Mouse (Mus musculus) heart, postnatal 25 days (tissue): Measurements from ENCODE around the gene Tle6. TPM values are rescaled to one million over a fixed set of nuclear protein-coding genes. Genes with fewer than 3 reads are reported as not detected.

Source experiments
- DNase-seq: peaks from one replicate; pipeline ENCODE4 v3.0.0; 2022; ENCODE audit warnings: low spot score
- intact Hi-C: fragments of 180-260 bp; cut with DNase I; formaldehyde crosslinking; loops from one replicate; pipeline ENCODE4 v1.15.1; 2025
- total RNA-seq, 2 experiments: library from RNA; stranded (reverse); gene quantifications; 2 replicates each; pipeline ENCODE4 v1.2.3; 2021

Tle6 gene
- total RNA-seq, 2 experiments from 2014 or later = 6.7 to 7.4 TPM

GRCm38 (mm10) chr10:81626994-81627835, 26.3 kb upstream of the Tle6 start, which contains the start of gene Sirt6:
Gene Sirt6, minus strand, starts transcription at chr10:81627797.
- intact Hi-C loops = loop anchor here (5.0 to 10.0 kb wide), 2 partner anchors 545 to 998 kb away; partner anchors contain the start of genes 1190007I07Rik and Tdg
- peak; percentile 87 for DNase-seq

- intact Hi-C loops = loop anchor here (5.0 to 10.0 kb wide), 2 partner anchors 546 to 998 kb away; partner anchors contain the start of genes 1190007I07Rik and Tdg
- DNase-seq = no peak
Measured at GRCm38 (mm10) chr10:81626101-81626993, 25.5 kb upstream of the Tle6 start.

GRCm38 (mm10) chr10:81623441-81623840, 22.6 kb upstream of the Tle6 start:
- intact Hi-C loops = loop anchor here (10.0 kb wide), 1 partner anchor 1001 kb away; the partner anchor contains the start of genes 1190007I07Rik and Tdg
- DNase-seq = no peak

GRCm38 (mm10) chr10:81620786-81621185, 19.9 kb upstream of the Tle6 start:
- no peak for DNase-seq
- intact Hi-C loops = loop anchor here (10.0 kb wide), 1 partner anchor 1004 kb away; the partner anchor contains the start of genes 1190007I07Rik and Tdg

GRCm38 (mm10) chr10:81619976-81620375, 19.1 kb upstream of the Tle6 start:
- DNase-seq = no peak
- intact Hi-C loops = loop anchor here (10.0 kb wide), 1 partner anchor 1005 kb away; the partner anchor contains the start of genes 1190007I07Rik and Tdg

GRCm38 (mm10) chr10:81615486-81615885, 14.6 kb upstream of the Tle6 start:
- intact Hi-C loops = no loop called here

GRCm38 (mm10) chr10:81612779-81613178, 11.9 kb upstream of the Tle6 start:
- DNase-seq = no peak
- intact Hi-C loops = no loop called here

More at GRCm38 (mm10) chr10:81615486-81615885, 14.6 kb upstream of the Tle6 start:
- no peak for DNase-seq

- DNase-seq = no peak
- intact Hi-C loops = no loop called here
Measured at GRCm38 (mm10) chr10:81608308-81608707, 7.4 kb upstream of the Tle6 start.

- peak; percentile 94 for DNase-seq
- intact Hi-C loops = loop anchor here (2.0 kb wide), 2 partner anchors 33 to 41 kb away; no protein-coding TSS in a partner anchor
Measured at GRCm38 (mm10) chr10:81605974-81606751, 5.3 kb upstream of the Tle6 start, which contains the start of gene BC025920. Gene BC025920, plus strand, starts transcription at chr10:81606270.

GRCm38 (mm10) chr10:81605666-81605973, 4.7 kb upstream of the Tle6 start:
- DNase-seq = no peak
- intact Hi-C loops = loop anchor here (2.0 kb wide), 2 partner anchors 33 to 41 kb away; no protein-coding TSS in a partner anchor

GRCm38 (mm10) chr10:81604968-81605665, 4.2 kb upstream of the Tle6 start:
- peak; percentile 65 for DNase-seq
- intact Hi-C loops = loop anchor here (2.0 to 5.0 kb wide), 3 partner anchors 32 to 103 kb away; partner anchors contain the start of gene S1pr4

GRCm38 (mm10) chr10:81604019-81604967, 3.4 kb upstream of the Tle6 start:
- no peak for DNase-seq
- intact Hi-C loops = loop anchor here (2.0 to 5.0 kb wide), 3 partner anchors 31 to 102 kb away; partner anchors contain the start of gene S1pr4

GRCm38 (mm10) chr10:81602741-81603151, 1.9 kb upstream of the Tle6 start:
- no peak for DNase-seq
- intact Hi-C loops = loop anchor here (5.0 kb wide), 1 partner anchor 100 kb away; the partner anchor contains the start of gene S1pr4

GRCm38 (mm10) chr10:81601396-81601905, 578 bp upstream of the Tle6 start:
- no peak for DNase-seq
- intact Hi-C loops = loop anchor here (5.0 kb wide), 1 partner anchor 99 kb away; the partner anchor contains the start of gene S1pr4

GRCm38 (mm10) chr10:81600096-81600495, 777 bp downstream of the Tle6 start:
- no peak for DNase-seq
- intact Hi-C loops = loop anchor here (5.0 kb wide), 1 partner anchor 98 kb away; the partner anchor contains the start of gene S1pr4

GRCm38 (mm10) chr10:81599630-81600029, 1.2 kb downstream of the Tle6 start:
- intact Hi-C loops = loop anchor here (5.0 kb wide), 1 partner anchor 97 kb away; the partner anchor contains the start of gene S1pr4
- no peak for DNase-seq

GRCm38 (mm10) chr10:81598871-81599270, 2.0 kb downstream of the Tle6 start:
- no peak for DNase-seq
- intact Hi-C loops = no loop called here
